Mouse (Mus musculus): ENCODE measurements around the gene Haao. TPM values are rescaled to one million over a fixed set of nuclear protein-coding genes. Genes with fewer than 3 reads are reported as not detected.
A peak's percentile ranks its signal among the peaks of the same experiment; 100 is the strongest.

The Haao gene
- 4.3 and 5.2 TPM in 2 replicates for polyA plus RNA-seq (2012; rRNA removed)

DNA sequence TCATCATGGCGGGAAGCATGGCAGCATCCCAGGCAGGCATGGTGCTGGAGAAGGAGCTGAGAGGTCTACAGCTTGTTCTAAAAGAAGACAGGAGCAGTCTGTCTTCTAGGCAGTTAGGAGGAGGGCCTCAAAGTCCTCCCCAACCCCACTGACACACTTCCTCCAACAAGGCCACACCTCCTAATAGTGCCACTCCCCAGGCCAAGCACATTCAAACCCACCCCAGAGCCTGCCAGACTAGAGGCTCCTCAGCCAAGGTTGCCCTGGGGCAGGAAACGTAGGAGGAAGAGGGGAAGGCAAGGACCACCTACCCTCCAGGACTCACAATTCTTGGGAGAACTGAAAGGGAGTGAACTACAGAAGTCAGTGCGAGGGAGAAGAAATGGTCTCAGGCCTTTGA lies at the start of gene Haao:
Gene Haao, minus strand, starts transcription at position 149 of the 400 bp plus-strand sequence.
- 57% methylated on average over 3 of the region's 3 CpGs for WGBS
- DNase-seq (ENCODE audit: low read depth, low spot score) = no peak

- 75% methylated on average over 8 of the region's 8 CpGs for WGBS
Observed at GRCm38 (mm10) chr17:83897361-83897799, 49.6 kb upstream of the Haao start.

DNA sequence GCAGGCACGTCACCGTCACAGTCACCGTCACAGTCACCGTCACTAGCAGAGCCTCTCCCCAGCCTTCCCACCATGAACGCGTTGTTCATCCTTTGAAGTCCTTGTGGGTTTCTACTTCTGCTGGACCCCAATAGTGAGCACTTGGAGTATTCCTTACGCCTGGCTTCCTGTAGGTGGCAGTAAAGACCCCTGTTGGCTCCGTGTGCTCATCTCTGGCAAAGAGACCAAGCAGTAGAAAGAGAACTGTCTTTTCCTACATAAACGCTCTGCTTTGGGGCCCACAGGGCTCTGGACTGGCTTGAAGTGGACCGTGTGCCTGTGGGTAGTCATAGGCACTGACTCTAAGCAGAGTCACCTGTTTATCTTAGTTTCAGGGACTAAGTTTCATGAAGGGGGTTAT lies 49.0 kb upstream of the Haao start:
- WGBS = 42% methylated on average over 10 of the region's 10 CpGs

More at GRCm38 (mm10) chr17:83897361-83897799, 49.6 kb upstream of the Haao start:
- DNase-seq (ENCODE audit: low read depth, low spot score) = no peak

DNA sequence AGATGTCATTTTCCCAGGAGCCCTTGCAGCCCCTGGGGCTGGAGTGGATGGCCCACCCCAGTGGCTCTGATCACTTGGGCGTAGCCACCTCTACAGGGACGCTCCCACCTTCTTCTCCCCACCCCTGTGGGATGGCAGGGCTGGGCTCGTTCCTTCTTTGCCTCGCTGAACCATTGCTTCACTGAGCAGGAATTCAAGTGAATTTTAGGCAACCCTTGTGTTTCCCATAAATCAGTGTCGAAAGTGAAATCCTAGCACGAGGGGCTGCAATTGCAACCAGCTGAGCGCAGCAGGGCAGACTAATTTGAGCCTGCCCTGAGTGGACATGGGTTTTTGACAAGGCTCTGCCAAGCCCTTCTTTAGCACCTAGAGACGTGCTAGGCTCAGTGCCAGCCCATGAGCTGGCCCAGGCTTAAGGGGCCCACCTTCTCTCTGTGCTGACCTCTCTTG lies 47.6 kb upstream of the Haao start:
- WGBS = 58% methylated on average over 8 of the region's 8 CpGs
- no peak for DNase-seq (ENCODE audit: low read depth, low spot score)

More for the DNA sequence above, 49.0 kb upstream of the Haao start:
- no peak for DNase-seq (ENCODE audit: low read depth, low spot score)

GRCm38 (mm10) chr17:83893134-83893533 lies 45.4 kb upstream of the Haao start:
- DNase-seq (ENCODE audit: low read depth, low spot score) = no peak
- WGBS = 75% methylated on average over 4 of the region's 4 CpGs

- DNase-seq (ENCODE audit: low read depth, low spot score) = no peak
- 90% methylated on average over 9 of the region's 9 CpGs for WGBS
Observed at GRCm38 (mm10) chr17:83891864-83892263, 44.1 kb upstream of the Haao start.

DNA sequence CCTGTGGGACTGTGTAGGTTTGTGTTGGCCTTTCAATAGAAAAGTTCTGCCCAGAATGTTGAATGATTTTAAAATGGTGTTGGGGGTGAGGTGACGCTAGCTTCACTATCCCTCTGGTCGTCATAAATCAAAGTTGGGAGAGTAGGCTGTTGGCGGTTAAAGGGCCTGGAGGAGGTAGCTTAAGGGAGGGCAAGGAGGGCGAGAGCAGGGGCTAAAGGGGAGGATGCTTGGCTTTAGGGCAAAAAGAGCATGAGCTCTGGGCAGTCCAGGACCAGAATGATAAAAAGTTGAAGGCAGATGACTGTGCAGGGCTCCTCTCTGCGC lies 42.6 kb upstream of the Haao start:
- DNase-seq (ENCODE audit: low read depth, low spot score) = no peak
- 67% methylated on average over 5 of the region's 5 CpGs for WGBS

- DNase-seq (ENCODE audit: low read depth, low spot score) = no peak
- 53% methylated on average over 13 of the region's 13 CpGs for WGBS
Observed at GRCm38 (mm10) chr17:83889691-83890372, 42.1 kb upstream of the Haao start.

DNA sequence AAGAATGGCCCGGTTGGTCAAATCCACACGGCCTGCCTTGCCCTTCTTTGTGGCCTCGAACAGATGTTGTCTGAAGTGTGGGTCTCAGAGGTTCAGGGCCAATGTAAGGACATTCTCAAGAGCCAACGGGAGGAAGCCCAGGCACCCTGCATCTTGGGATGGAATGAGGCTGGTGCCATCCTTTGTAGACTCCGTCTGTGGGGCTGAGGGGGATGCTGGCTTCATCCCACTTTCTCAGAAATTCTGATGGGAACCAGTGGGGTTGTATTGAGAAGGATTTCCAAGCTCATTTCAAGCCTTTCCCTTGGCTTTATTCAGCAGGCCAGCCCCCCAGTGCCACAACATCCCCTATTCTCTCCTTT lies 41.5 kb upstream of the Haao start:
- no peak for DNase-seq (ENCODE audit: low read depth, low spot score)
- 85% methylated on average over 5 of the region's 5 CpGs for WGBS

GRCm38 (mm10) chr17:83887241-83887640 lies 39.5 kb upstream of the Haao start:
- no peak for DNase-seq (ENCODE audit: low read depth, low spot score)
- 86% methylated on average over 5 of the region's 5 CpGs for WGBS

DNA sequence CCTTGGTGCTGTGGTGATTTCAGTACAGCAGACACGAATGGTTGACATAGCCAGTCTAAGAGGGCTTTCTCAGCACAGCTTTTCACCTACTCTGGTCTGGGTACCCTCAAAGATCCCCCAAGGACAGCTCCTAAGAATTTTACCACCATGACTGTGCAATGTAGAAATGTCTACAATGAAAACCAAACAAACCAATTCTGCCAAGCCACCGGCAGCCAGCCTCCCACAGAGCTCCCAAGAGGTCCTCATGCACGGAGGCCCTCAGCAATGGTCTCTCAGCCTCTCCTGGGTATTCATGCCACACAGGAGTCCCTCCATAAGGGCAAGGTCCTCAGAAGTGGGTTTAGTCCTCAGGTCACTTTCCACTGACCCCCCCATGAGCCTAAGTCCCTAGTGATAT lies 38.6 kb upstream of the Haao start:
- DNase-seq (ENCODE audit: low read depth, low spot score) = no peak
- WGBS = 74% methylated on average over 3 of the region's 3 CpGs

GRCm38 (mm10) chr17:83885750-83886149 lies 38.0 kb upstream of the Haao start:
- no peak for DNase-seq (ENCODE audit: low read depth, low spot score)
- WGBS = 77% methylated on average over 5 of the region's 5 CpGs

- DNase-seq (ENCODE audit: low read depth, low spot score) = no peak
- WGBS = 83% methylated on average over 13 of the region's 13 CpGs
Observed at GRCm38 (mm10) chr17:83885021-83885582, 37.3 kb upstream of the Haao start.

DNA sequence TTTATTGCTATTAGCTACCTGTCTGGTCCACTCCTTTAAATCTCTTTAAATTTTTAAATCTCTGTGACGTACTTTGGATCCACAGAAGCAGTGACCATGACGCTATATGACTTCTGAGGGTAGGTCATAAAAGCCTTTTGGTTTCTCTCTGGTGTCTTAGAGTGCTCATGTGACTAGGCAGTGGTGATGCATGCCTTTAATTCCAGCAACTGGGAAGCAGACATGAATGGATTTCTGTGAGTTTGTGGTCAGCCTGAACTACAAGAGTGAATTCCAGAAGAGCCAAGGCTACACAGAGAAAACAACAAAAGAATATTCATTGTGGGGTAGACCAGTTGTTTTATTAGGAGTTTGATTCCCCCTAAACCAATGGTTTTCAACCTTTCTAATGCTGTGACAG lies 35.0 kb upstream of the Haao start:
- DNase-seq (ENCODE audit: low read depth, low spot score) = no peak
- WGBS = 93% methylated on average over 2 of the region's 2 CpGs

GRCm38 (mm10) chr17:83881071-83881470 lies 33.3 kb upstream of the Haao start:
- WGBS = 80% methylated on average over 3 of the region's 3 CpGs
- no peak for DNase-seq (ENCODE audit: low read depth, low spot score)

DNA sequence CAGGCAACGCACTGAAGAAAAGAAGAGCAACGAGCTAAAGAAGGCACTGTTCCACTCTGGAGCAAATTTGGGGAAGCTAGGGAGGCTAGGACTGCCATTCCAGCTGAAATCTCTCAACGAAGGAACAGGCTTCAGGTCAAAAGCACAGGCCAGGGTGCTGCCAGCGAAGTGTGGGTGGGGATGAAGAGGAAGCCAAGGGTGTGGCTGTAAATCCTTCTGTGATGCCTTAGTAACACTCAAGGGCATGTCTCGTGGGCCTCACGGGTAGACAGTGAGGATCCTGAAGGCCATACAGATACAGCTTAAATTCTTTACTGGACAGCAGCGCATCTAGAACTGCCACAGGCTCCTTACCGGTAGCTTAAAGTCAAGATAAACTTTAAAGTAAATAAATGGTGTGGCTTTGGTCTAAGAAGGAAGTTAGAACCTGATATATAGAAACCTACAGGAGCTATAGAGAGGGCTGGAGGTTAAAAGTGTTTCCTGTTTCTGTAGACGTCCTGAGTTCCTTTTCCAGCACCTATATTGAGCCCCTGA lies 32.5 kb upstream of the Haao start:
- WGBS = 35% methylated on average over 9 of the region's 9 CpGs
- DNase-seq (ENCODE audit: low read depth, low spot score) = no peak

DNA sequence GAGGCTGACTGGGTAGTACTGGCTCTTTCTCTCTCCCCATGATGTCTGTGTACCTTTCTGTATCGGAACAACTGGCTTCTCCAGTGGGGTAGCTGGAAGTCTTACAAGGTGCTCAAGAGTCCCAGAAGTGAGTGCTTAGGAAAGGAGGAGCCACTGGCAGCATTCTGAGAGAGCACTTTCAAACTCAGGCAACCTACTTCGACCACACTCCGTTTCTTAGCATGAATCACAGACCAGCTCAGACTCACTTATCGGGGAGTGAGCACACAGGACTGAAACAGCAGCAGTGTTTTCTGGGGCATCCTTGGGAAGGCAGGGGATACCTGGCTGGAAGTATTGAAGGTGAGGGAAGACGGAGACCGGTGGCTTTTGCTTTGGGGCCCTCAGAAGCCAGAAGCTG lies 31.9 kb upstream of the Haao start:
- 96% methylated on average over 6 of the region's 6 CpGs for WGBS
- DNase-seq (ENCODE audit: low read depth, low spot score) = no peak

- WGBS = 82% methylated on average over 8 of the region's 8 CpGs
- no peak for DNase-seq (ENCODE audit: low read depth, low spot score)
Observed at GRCm38 (mm10) chr17:83874610-83875009, 26.8 kb upstream of the Haao start.

DNA sequence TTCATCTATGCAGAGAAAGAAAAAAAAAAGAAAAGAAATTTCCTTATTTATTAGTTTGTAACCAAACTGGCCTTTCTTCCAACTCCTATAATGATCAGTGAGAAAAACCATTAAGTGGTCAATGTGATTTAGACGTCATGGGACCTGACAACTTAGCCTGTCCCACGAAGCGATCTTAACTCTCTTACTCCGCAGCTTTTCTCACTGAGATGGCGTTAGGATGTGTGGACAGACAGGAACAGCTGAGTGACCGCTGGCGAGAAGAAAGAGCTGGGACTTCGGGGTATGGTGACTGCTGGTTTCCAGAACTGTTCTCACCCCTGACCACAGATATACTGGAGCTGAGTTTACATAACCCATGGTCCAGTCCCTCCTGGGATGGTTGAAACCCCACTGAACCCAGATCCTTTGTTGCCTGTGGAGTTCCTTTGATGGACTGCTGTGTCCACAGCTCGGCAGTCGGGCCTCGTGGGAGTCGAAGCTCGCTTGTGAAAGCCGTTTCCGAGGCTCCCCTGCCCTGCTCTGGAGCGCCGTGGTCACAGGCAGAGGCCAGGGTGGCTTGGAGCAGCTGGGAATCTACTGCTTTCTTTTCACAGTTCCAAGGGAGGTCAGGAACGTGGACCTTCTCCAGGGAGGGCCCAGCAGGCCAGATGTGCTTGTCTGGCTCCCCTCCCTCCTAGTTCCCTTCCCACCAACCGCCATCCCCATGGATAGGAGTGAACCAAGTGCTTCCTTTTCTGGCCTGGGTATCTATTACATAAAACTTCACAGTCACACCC lies 25.8 kb upstream of the Haao start:
- DNase-seq (ENCODE audit: low read depth, low spot score) = no peak
- 71% methylated on average over 19 of the region's 19 CpGs for WGBS

DNA sequence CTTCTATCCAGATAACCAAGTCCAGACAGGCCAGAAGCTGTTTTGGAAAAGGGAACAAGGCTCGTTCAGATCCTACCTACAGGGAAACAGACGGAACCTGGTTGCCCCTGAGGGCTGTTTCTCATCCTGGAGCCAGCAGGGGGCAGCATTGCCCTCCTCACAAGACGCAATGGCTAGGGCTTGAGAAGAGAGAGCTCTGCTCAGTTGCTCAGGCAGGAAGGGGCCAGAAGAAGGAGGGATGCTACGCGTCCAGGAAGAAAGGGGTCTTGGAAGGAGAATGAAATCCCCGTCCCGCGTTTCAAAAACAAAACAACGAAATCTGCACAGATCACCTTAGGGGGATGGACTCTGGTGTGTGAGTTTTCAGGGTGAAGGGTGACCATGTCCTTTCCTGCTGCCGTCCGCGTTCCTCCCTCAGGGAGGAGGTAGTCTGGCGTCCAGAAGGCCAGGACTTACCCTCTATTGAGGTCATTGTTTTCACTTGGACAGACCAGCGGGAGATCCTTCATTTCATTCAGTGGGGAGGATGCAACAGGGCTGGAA lies 25.1 kb upstream of the Haao start:
- peak; percentile 76 for DNase-seq (ENCODE audit: low read depth, low spot score)
- WGBS = 19% methylated on average over 14 of the region's 14 CpGs
